Mouse (Mus musculus): ENCODE results near the gene Gm11562.
"Not testable (repeated sequence)": the region's sequence is repeated elsewhere in the genome, so short reads cannot be mapped to it uniquely, and the experiment has no call there.

Gm11562 gene

DNA sequence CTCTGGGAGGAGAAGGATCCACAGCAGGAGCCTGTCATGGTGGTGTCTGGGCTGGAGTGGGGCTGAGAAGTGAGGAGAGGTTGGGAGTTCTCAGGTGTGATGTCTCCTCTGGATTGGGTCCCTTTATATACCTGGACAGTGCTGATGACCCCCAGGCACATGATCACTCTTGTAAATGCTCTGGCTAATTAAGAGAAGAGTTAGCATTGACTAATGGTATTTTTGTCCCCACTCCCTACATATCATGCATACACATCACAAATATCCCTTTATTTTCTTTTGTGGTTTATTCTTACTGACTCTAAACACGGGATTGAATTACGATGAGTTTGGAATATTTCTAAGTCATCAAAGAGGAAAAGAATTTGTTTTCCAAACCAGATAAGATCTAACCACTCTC, at the start of gene Gm11562:
Gene Gm11562 (minus strand): TSS at position 101 of the 400 bp plus-strand sequence.
- no peak for DNase-seq (ENCODE audit: low spot score in 2 of 2)

DNA sequence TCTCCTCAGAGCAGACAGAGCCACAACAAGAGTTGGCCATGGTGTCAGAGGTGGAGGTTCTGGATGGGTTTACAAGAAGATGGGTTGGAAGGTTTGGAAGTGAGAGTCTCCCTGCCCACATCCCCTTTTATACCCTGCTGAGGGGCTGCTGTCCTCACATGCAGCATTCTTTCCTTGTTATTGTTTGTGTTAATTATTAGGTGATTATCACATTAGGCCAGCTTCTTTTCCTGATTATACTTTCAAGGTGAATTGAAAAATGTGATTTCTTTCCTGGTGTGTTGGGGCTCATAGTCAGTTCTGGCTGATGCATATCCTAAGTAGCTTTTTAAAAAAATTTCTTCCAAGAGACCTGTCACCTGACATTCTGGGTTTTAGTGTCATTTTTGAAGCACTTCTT, 45.6 kb upstream of the Gm11562 start, which contains the start of gene Krtap4-6:
Gene Krtap4-6 (minus strand): TSS at position 101 of the 400 bp plus-strand sequence.
- no peak for DNase-seq (ENCODE audit: low spot score in 2 of 2)

DNA sequence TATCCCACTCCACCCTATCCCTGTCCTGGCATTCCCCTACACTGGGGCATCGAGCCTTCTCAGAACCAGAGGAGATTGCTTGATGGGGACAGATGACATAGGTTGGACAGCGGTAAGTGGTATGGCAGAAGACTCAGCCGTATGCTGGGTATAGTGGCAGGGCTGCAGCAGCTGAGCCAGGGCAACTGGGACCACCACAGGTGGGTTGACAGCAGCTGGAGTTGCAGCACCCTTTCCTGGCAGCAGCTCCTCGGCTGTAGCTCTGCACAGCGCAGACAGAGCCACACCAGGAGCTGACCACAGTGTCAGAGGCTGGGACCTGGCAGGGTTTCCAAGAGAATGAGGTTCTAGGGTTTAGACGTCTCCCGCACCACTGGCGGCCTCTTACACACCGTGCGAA, 42.6 kb upstream of the Gm11562 start:
- no peak for DNase-seq (ENCODE audit: low spot score in 2 of 2)

DNA sequence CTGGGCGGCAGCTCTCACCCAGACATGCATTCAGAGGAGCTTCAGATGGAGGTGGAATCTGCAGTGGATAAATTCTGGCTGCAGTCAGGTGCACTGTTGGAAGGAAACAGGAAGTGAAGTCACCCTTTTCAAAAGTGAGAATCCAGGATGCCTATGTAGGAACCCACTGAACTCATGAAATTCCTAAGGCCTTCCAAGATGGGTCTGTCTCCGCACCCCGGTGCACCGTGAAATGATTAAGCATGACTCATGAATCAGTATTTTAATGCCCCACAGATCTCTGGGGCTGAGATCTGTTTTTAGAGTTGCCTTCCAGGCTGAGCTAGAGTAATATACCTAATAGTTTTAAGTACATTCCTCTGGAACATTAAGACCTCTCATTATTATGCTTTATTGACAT, 39.0 kb upstream of the Gm11562 start:
- DNase-seq (ENCODE audit: low spot score in 2 of 2): no peak

DNA sequence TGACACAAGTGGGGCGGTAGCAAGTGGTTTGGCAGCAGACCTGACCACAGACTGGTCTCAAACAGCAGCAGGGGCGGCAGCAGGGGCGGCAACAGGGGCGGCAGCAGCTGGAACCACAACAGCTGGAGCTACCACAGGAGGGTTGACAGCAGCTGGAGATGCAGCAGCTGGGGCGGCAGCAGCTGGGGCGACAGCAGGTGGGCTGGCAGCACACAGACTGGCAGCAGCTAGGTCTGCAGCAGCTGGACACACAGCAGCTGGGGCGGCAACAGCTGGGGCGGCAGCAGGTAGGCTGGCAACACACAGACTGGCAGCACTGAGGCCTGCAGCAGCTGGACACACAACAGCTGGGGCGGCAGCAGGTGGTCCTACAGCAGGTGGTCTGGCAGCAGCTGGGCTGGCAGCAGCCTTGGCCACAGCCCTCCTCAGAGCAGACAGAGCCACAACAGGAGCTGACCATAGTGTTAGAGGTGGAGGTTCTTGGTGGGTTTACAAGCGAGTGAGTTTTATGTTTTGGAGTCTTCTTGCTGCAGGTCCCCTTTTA, 38.3 kb upstream of the Gm11562 start, which contains the start of gene Gm11563:
Gene Gm11563 (minus strand): TSS at position 494 of the 544 bp plus-strand sequence.
- DNase-seq (ENCODE audit: low spot score in 2 of 2): not testable (repeated sequence)

DNA sequence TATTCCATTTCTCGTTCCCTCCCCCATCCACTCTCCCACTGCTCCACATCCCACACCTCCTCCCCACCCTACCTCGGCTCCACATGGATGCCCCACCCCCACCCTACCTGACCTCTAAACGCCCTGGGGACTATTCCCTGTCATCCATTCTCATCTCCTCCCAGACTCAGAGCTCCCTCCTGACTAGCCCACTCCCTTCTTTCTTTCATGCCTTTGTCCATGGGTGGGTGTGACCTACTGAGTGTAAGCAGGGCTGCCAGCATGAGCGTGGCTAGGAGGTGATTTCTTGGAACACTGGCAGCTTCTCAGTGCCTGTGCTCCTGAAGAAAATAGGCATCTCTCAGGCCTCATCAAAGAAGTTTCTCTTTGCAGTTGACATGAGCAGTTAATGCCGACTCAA, 36.8 kb upstream of the Gm11562 start:
- DNase-seq (ENCODE audit: low spot score in 2 of 2): no peak

DNA sequence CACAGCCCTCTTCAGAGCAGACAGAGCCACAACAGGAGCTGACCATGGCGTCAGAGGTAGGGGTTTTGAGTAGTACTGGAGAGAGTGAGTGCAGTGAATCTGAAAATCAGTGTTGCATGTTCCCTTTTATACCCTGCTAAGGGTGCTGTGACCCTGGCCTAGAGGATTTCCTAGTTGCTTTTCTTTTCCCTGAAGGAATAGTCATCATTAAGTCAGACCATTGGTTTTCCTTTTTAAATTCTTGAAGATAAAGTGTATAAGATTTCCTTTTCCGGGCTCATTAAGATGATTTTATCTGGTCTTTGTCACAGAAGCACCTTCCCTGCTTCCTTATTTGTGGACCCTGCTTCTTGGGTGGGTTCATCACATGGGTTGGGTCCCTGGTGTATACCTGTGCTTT, 29.9 kb upstream of the Gm11562 start, which contains the start of gene Gm11555:
Gene Gm11555 (minus strand): TSS at position 101 of the 400 bp plus-strand sequence.
- no peak for DNase-seq (ENCODE audit: low spot score in 2 of 2)

DNA sequence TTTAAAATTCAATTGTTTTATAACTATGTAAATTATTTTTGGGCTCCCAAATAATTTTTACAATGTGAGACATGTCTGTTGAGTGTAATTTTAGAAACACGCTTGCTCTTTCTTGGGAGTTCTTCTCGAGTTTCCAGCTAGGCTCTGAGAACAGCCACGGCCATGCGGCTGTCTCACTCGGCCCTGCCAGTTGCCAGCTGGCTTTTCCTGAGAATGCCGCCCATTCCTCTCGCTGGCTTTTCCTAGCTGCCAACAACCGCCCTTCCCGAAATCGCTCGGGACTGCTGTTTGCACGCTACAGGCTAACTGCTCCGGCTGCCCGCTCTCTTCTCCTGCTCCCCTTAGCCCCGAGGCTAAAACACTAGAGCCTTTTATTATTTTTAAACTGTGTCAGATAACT, 26.2 kb upstream of the Gm11562 start:
- no peak for DNase-seq (ENCODE audit: low spot score in 2 of 2)

DNA sequence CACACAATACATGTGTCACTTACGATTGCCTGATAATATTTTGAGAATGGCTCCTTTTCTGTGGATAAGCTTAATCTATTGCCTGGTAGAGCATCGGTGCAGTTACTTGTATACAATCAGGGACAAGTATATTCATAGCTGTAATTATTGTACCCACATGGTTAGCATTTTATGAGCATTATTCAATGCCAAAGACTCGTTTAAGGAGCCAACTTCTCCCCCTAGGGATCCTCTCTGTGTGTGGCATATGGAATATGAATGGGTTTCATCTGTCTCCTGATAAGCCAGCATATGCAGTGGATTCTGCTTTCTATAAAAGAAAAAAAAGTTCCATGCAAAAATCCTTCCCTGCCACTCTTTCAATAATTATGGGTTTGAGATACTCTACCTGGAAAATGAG, 24.1 kb upstream of the Gm11562 start:
- DNase-seq (ENCODE audit: low spot score in 2 of 2): no peak

DNA sequence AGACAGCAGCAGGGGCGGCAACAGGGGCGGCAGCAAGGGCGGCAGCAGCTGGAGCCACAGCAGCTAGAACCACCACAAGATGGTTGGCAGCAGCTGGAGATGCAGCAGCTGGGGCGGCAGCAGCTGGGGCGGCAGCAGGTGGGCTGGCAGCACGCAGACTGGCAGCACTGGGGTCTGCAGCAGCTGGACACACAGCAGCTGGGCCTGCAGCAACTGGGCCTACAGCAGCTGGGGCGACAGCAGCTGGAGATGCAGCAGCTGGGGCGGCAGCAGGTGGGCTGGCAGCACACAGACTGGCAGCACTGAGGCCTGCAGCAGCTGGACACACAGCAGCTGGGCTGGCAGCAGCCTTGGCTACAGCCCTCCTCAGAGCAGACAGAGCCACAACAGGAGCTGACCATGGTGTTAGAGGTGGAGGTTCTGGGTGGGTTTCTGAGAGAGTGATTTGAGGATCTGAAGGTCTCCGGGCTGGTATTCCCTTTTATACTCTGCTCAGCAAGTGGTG, 23.5 kb upstream of the Gm11562 start, which contains the start of gene Krtap4-7:
Gene Krtap4-7 (minus strand): TSS at position 455 of the 505 bp plus-strand sequence.
- DNase-seq (ENCODE audit: low spot score in 2 of 2): not testable (repeated sequence)

DNA sequence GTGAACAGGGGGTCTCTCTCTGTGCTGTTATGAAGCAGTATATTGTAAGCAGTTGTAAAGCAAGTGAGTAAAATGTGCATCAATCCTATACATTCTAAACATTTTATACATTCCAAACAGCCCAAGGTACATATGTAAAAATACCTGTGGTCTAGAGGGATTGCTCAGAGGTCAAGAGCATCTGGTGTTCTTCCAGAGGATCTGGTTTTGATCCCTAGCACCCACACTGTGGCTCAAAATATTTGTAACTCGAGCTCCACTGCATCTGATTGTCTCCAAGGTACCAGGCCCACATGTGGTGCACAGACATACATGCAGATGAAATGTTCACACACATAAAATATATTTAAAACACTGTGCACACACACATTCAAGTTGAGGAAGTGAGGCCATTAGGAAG, 20.7 kb upstream of the Gm11562 start:
- no peak for DNase-seq (ENCODE audit: low spot score in 2 of 2)

DNA sequence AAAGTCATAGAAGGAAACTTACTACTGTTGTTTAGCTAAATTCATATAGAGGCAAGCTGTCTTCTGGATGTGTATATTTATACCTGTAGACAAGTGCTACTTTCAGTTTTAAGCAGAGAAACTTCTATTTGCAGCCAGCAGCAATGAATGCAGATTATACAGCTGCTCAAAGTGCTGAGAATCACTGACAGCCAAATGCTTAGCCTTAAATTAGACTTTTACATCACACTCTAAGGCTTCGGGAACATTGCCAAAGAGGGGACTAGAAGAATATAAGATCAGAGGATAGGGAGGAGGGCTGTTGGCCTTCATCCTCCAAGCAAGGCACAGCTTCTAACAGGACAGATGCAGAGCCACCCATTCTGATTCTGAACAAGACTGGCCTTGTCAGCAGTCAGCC, 16.9 kb upstream of the Gm11562 start:
- no peak for DNase-seq (ENCODE audit: low spot score in 2 of 2)

DNA sequence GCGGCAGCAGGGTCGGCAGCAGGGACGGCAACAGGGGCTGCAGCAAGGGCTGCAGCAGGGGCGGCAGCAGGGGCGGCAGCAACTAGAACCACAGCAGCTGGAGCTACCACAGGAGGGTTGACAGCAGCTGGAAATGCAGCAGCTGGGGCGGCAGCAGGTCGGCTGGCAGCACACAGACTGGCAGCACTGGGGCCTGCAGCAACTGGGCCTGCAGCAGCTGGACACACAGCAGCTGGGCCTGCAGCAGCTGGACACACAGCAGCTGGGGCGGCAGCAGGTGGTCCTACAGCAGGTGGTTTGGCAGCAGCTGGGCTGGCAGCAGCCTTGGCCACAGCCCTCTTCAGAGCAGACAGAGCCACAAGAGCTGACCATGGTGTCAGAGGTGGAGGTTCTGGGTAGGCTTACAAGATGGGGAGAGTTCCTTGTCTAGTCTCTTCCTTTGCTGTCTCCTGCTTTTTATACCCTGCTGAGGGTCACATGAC, 14.5 kb upstream of the Gm11562 start, which contains the start of gene Krtap4-2:
Gene Krtap4-2 (minus strand): TSS at position 432 of the 482 bp plus-strand sequence.
- no peak for DNase-seq (ENCODE audit: low spot score in 2 of 2)

DNA sequence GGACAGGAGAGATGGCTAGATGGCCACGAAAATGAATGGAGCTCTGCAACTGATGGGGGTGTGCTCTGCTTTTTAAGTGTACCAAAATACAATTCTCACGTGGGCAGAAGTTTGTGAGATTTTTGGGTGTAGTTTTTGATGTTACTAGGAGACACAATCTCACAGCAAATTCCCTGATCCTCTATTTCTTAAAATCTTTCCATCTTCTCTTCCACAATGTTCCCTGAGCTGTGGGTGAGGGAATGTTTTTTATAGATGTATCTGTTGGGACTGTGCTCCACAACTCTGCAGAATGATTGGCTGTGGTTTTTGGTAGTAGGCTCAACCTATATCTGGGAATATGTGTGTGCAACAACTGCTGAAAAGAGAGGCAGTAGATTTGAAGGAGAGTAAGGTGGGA, 13.1 kb upstream of the Gm11562 start:
- DNase-seq (ENCODE audit: low spot score in 2 of 2): no peak

DNA sequence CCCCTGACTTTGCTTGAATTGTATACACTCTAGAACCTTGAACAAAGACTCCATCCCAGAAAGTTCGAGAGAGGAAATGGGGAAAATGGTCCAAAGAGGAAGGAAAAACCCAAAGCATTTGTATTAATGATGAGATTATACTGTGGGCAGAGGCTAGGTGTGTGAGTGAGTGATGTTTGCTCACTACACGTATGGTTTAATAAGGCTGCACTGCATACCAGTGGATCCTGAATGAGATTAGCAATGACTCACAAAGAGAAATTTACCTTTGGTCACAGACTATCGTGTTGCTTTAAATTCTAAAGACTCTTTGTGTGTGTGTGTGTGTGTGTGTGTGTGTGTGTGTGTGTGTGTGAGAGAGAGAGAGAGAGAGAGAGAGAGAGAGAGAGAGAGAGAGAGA, 10.7 kb upstream of the Gm11562 start:
- no peak for DNase-seq (ENCODE audit: low spot score in 2 of 2)

DNA sequence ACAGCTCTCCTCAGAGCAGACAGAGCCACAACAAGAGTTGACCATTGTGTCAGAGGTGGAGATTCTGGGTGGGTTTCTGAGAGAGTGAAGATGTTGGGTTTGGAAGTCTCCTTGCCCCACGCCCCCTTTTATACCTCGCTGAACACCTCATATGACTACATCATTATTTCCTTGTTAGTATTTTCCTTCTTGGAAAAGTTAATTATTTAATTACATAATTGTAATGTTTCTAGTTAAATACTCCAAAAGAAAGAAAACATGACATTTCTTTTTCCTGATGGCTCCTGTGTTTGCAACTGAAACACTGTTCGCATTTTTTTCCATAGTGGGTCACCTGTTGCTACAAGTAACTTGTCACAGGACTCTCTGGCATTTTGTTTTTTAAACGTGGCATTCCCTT, 7.9 kb upstream of the Gm11562 start, which contains the start of gene Krtap4-1:
Gene Krtap4-1 (minus strand): TSS at position 101 of the 400 bp plus-strand sequence.
- no peak for DNase-seq (ENCODE audit: low spot score in 2 of 2)

DNA sequence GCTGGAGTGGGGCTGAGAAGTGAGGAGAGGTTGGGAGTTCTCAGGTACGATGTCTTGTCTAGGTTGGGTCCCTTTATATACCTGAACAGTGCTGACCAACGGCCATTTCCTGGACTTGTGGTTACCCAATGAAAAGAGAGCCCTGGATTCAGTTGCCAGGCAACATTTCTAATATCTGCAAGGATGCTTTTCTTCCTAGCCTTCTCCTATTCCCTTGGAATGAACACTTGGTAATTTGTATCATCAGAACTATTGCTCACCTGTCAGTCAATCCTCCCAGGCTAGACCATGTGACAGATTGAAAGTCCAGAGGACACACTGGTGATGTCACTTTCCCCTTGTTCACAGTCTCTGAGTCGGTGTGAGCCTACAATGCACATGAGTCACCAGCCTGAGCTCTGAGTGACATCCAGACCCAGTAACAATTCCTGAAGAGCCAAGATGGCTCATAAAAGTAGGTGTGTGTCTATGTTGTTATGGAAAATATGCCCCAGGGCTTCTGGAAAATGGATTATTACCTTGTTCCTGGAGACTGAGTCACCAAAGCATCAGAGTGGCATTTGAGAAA, 5.4 kb downstream of the Gm11562 start, which contains the start of gene Krtap2-4:
Gene Krtap2-4 (minus strand): TSS at position 51 of the 568 bp plus-strand sequence.
- DNase-seq (ENCODE audit: low spot score in 2 of 2): no peak

DNA sequence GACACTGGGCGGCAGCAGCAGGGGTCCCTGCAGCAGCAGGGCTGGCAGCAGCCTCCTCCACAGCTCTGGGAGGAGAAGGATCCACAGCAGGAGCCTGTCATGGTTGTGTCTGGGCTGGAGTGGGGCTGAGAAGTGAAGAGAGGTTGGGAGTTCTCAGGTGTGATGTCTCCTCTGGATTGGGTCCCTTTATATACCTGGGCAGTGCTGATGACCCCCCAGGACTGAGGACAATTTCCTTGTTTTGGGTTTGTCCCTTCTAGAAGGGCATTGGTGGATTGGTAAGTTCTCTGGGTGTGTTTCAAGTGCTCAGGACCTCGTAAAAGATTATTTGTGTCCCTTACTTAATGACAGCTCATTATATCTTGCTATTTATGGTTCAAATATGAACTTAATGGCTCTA, 10.1 kb downstream of the Gm11562 start, which contains the start of gene Gm11937:
Gene Gm11937 (minus strand): TSS at position 101 of the 400 bp plus-strand sequence.
- DNase-seq (ENCODE audit: low spot score in 2 of 2): not testable (repeated sequence)

DNA sequence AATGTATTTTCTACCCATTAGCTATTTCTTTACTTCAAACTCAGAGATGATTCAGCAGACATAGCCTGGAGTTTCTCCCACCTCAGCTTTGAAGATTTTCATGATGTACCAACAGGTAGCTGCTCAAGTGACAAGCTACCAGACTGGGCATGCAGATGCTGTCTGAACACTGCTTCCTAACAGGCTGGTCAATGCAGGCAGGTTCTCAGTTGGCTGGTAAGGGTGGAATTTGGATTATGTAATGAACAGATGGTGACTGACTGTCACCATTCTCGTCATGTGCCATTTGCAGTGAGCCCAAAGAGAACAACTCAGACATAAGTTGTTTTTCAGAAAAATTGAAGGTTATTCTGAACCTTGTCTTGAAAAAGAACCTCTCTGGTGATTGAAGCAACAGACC, 11.1 kb downstream of the Gm11562 start:
- no peak for DNase-seq (ENCODE audit: low spot score in 2 of 2)

DNA sequence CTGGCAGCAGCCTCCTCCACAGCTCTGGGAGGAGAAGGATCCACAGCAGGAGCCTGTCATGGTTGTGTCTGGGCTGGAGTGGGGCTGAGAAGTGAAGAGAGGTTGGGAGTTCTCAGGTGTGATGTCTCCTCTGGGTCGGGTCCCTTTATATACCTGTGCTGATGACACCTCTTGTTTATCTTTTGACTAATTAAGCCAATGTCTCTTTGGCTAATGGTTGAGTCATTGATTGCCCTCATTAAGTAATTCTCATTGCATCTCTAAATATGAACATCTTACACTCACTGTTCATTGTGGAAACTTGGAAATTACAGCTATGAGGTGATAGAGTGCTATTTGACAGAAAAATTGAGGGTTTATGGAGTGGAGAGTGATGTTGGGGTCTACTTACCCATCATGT, 17.0 kb downstream of the Gm11562 start, which contains the start of gene Gm11938:
Gene Gm11938 (minus strand): TSS at position 101 of the 400 bp plus-strand sequence.
- not testable (repeated sequence) for DNase-seq (ENCODE audit: low spot score in 2 of 2)

DNA sequence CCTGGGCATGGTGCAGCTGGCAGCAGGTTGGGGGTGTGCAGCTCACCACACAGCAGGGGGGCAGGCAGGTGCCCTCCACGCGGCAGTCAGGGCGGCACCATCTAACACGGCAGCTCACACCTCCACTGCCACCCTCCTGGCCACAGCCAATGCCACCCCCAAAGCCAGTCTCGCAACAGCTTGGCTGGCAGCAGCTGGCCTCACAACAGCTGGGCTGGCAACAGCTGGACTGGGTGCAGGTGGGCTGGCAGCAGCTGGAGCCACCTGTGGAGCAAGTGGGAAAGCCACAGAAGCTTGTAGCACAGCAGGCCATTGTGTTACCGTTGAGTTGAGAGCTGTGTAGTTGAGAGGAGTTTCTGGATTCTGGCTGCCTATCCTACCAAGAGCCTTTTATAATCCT, 22.5 kb downstream of the Gm11562 start, which contains the start of gene Krtap9-3:
Gene Krtap9-3 (minus strand): TSS at position 364 of the 400 bp plus-strand sequence.
- DNase-seq (ENCODE audit: low spot score in 2 of 2): not testable (repeated sequence)

DNA sequence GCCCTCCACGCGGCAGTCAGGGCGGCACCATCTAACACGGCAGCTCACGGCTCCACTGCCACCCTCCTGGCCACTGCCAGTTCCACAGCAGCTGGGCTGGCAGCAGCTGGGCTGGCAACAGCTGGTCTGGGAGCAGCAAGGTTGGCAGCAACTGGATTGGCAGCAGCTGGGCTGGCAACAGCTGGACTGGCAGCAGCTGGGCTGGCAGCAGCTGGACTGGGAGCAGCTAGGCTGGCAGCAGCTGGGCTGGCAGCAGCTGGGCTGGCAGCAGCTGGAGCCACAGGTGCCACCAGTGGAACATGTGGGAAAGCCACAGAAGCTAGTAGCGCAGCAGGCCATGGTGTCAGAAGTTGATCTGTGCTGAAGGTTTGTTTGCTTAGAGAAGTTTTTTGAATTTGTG, 29.3 kb downstream of the Gm11562 start, which contains the start of gene Krtap1-3:
Gene Krtap1-3 (minus strand): TSS at position 359 of the 400 bp plus-strand sequence.
- DNase-seq (ENCODE audit: low spot score in 2 of 2): no peak
